Mouse (Mus musculus): ENCODE measurements at regions not wholly inside any gene's neighbourhood (a gene's known extent, or its start where the extent isn't known, plus 50 kb on each side); places are given as distances from the start of the nearest gene placed in this dataset.

- no peak overlapping the region for H3K27ac ChIP-seq (ENCODE audit: low read length)
- no peak overlapping the region for H3K4me3 ChIP-seq (ENCODE audit: low read length)
- 66% methylated on average over 2 of the region's 2 CpGs for WGBS
- no peaks in the 10 kb centered on the region for H3K27me3 ChIP-seq (ENCODE audit: control insufficient read depth, insufficient read depth, low read length)
- no peak overlapping the region for H3K4me2 ChIP-seq (ENCODE audit: low read depth, low read length)
- no peak for ATAC-seq (replicated peaks; ENCODE audit: extremely low read depth, insufficient read depth, low FRiP score)
- no peaks in the 10 kb centered on the region for H3K4me1 ChIP-seq (ENCODE audit: control insufficient read depth, insufficient read depth, low read length)
- no peaks in the 10 kb centered on the region for H3K9me3 ChIP-seq (replicated peaks; ENCODE audit: control insufficient read depth, low read length)
- no peaks in the 10 kb centered on the region for H3K36me3 ChIP-seq (ENCODE audit: control insufficient read depth, insufficient read depth)
- H3K9ac ChIP-seq (ENCODE audit: low read length), result no peak overlapping the region
Observed at GRCm38 (mm10) chr9:100097028-100097427, 221.1 kb upstream of the Sox14 start.

GRCm38 (mm10) chr9:100095559-100095959, 219.6 kb upstream of the Sox14 start:
- 19% methylated on average over 7 of the region's 7 CpGs for WGBS
- Histone ChIP-seq H3K4me1 (ENCODE audit: control insufficient read depth, insufficient read depth, low read length) (no peaks in the 10 kb centered on the region), H3K4me2 (ENCODE audit: low read depth, low read length) (no peak overlapping the region), H3K27ac (ENCODE audit: low read length) (no peak overlapping the region), H3K9ac (ENCODE audit: low read length) (no peak overlapping the region), H3K9me3 (replicated peaks; ENCODE audit: control insufficient read depth, low read length) (no peaks in the 10 kb centered on the region), H3K27me3 (ENCODE audit: control insufficient read depth, insufficient read depth, low read length) (no peaks in the 10 kb centered on the region), H3K4me3 (ENCODE audit: low read length) (no peak overlapping the region), H3K36me3 (ENCODE audit: control insufficient read depth, insufficient read depth) (no peaks in the 10 kb centered on the region)
- no peak for ATAC-seq (replicated peaks; ENCODE audit: extremely low read depth, insufficient read depth, low FRiP score)

GRCm38 (mm10) chr9:100094956-100095558, 219.1 kb upstream of the Sox14 start:
- 68% methylated on average over 6 of the region's 6 CpGs for WGBS

GRCm38 (mm10) chr9:100071141-100071540, 195.2 kb upstream of the Sox14 start:
- no peak overlapping the region for H3K27ac ChIP-seq (ENCODE audit: low read length)
- no peaks in the 10 kb centered on the region for H3K4me1 ChIP-seq (ENCODE audit: control insufficient read depth, insufficient read depth, low read length)
- H3K9me3 ChIP-seq (replicated peaks; ENCODE audit: control insufficient read depth, low read length), result no peaks in the 10 kb centered on the region
- 83% methylated on average over 5 of the region's 5 CpGs for WGBS
- no peak for ATAC-seq (replicated peaks; ENCODE audit: extremely low read depth, insufficient read depth, low FRiP score)
- no peak overlapping the region for H3K4me3 ChIP-seq (ENCODE audit: low read length)
- no peaks in the 10 kb centered on the region for H3K27me3 ChIP-seq (ENCODE audit: control insufficient read depth, insufficient read depth, low read length)
- no peaks in the 10 kb centered on the region for H3K36me3 ChIP-seq (ENCODE audit: control insufficient read depth, insufficient read depth)
- no peak overlapping the region for H3K9ac ChIP-seq (ENCODE audit: low read length)
- H3K4me2 ChIP-seq (ENCODE audit: low read depth, low read length), result no peak overlapping the region

More at GRCm38 (mm10) chr9:100094956-100095558, 219.1 kb upstream of the Sox14 start:
- Histone ChIP-seq H3K36me3 (ENCODE audit: control insufficient read depth, insufficient read depth) (no peaks in the 10 kb centered on the region), H3K9ac (ENCODE audit: low read length) (no peak overlapping the region), H3K4me1 (ENCODE audit: control insufficient read depth, insufficient read depth, low read length) (no peaks in the 10 kb centered on the region), H3K27ac (ENCODE audit: low read length) (no peak overlapping the region), H3K4me2 (ENCODE audit: low read depth, low read length) (no peak overlapping the region), H3K9me3 (replicated peaks; ENCODE audit: control insufficient read depth, low read length) (no peaks in the 10 kb centered on the region), H3K27me3 (ENCODE audit: control insufficient read depth, insufficient read depth, low read length) (no peaks in the 10 kb centered on the region), H3K4me3 (ENCODE audit: low read length) (no peak overlapping the region)
- ATAC-seq (replicated peaks; ENCODE audit: extremely low read depth, insufficient read depth, low FRiP score), result no peak

- no peak overlapping the region for H3K27ac ChIP-seq (ENCODE audit: low read length)
- H3K9me3 ChIP-seq (replicated peaks; ENCODE audit: control insufficient read depth, low read length), result no peaks in the 10 kb centered on the region
- no peak overlapping the region for H3K4me3 ChIP-seq (ENCODE audit: low read length)
- WGBS, result 56% methylated on average over 1 of the region's 1 CpGs
- no peak overlapping the region for H3K4me2 ChIP-seq (ENCODE audit: low read depth, low read length)
- H3K27me3 ChIP-seq (ENCODE audit: control insufficient read depth, insufficient read depth, low read length), result no peaks in the 10 kb centered on the region
- ATAC-seq (replicated peaks; ENCODE audit: extremely low read depth, insufficient read depth, low FRiP score), result no peak
- no peaks in the 10 kb centered on the region for H3K36me3 ChIP-seq (ENCODE audit: control insufficient read depth, insufficient read depth)
- H3K9ac ChIP-seq (ENCODE audit: low read length), result no peak overlapping the region
- no peaks in the 10 kb centered on the region for H3K4me1 ChIP-seq (ENCODE audit: control insufficient read depth, insufficient read depth, low read length)
Observed at GRCm38 (mm10) chr9:100058541-100058940, 182.6 kb upstream of the Sox14 start.

GRCm38 (mm10) chr9:100046213-100046807, 170.3 kb upstream of the Sox14 start:
- H3K9me3 ChIP-seq (replicated peaks; ENCODE audit: control insufficient read depth, low read length), result no peaks in the 10 kb centered on the region
- H3K27ac ChIP-seq (ENCODE audit: low read length), result no peak overlapping the region
- H3K4me3 ChIP-seq (ENCODE audit: low read length), result no peak overlapping the region
- no peak for ATAC-seq (replicated peaks; ENCODE audit: extremely low read depth, insufficient read depth, low FRiP score)
- H3K9ac ChIP-seq (ENCODE audit: low read length), result no peak overlapping the region
- H3K4me1 ChIP-seq (ENCODE audit: control insufficient read depth, insufficient read depth, low read length), result no peaks in the 10 kb centered on the region
- H3K27me3 ChIP-seq (ENCODE audit: control insufficient read depth, insufficient read depth, low read length), result no peaks in the 10 kb centered on the region
- H3K4me2 ChIP-seq (ENCODE audit: low read depth, low read length), result no peak overlapping the region
- H3K36me3 ChIP-seq (ENCODE audit: control insufficient read depth, insufficient read depth), result no peaks in the 10 kb centered on the region
- 56% methylated on average over 13 of the region's 13 CpGs for WGBS

- 65% methylated on average over 5 of the region's 5 CpGs for WGBS
- no peaks in the 10 kb centered on the region for H3K9me3 ChIP-seq (replicated peaks; ENCODE audit: control insufficient read depth, low read length)
- H3K27me3 ChIP-seq (ENCODE audit: control insufficient read depth, insufficient read depth, low read length), result no peaks in the 10 kb centered on the region
- no peaks in the 10 kb centered on the region for H3K4me1 ChIP-seq (ENCODE audit: control insufficient read depth, insufficient read depth, low read length)
- no peak overlapping the region for H3K27ac ChIP-seq (ENCODE audit: low read length)
- H3K4me2 ChIP-seq (ENCODE audit: low read depth, low read length), result no peak overlapping the region
- no peak for ATAC-seq (replicated peaks; ENCODE audit: extremely low read depth, insufficient read depth, low FRiP score)
- H3K9ac ChIP-seq (ENCODE audit: low read length), result no peak overlapping the region
- no peak overlapping the region for H3K4me3 ChIP-seq (ENCODE audit: low read length)
- H3K36me3 ChIP-seq (ENCODE audit: control insufficient read depth, insufficient read depth), result no peaks in the 10 kb centered on the region
Observed at GRCm38 (mm10) chr9:100045636-100046035, 169.7 kb upstream of the Sox14 start.

- 53% methylated on average over 6 of the region's 6 CpGs for WGBS
- H3K4me3 ChIP-seq (ENCODE audit: low read length), result no peak overlapping the region
- H3K27ac ChIP-seq (ENCODE audit: low read length), result no peak overlapping the region
- H3K36me3 ChIP-seq (ENCODE audit: control insufficient read depth, insufficient read depth), result no peaks in the 10 kb centered on the region
- no peaks in the 10 kb centered on the region for H3K9me3 ChIP-seq (replicated peaks; ENCODE audit: control insufficient read depth, low read length)
- H3K27me3 ChIP-seq (ENCODE audit: control insufficient read depth, insufficient read depth, low read length), result no peaks in the 10 kb centered on the region
- no peak overlapping the region for H3K9ac ChIP-seq (ENCODE audit: low read length)
- no peaks in the 10 kb centered on the region for H3K4me1 ChIP-seq (ENCODE audit: control insufficient read depth, insufficient read depth, low read length)
- H3K4me2 ChIP-seq (ENCODE audit: low read depth, low read length), result no peak overlapping the region
- no peak for ATAC-seq (replicated peaks; ENCODE audit: extremely low read depth, insufficient read depth, low FRiP score)
Observed at GRCm38 (mm10) chr9:100041776-100042175, 165.8 kb upstream of the Sox14 start.

GRCm38 (mm10) chr9:100023641-100024040, 147.7 kb upstream of the Sox14 start:
- Histone ChIP-seq H3K4me2 (ENCODE audit: low read depth, low read length) (no peak overlapping the region), H3K36me3 (ENCODE audit: control insufficient read depth, insufficient read depth) (no peaks in the 10 kb centered on the region), H3K4me1 (ENCODE audit: control insufficient read depth, insufficient read depth, low read length) (no peaks in the 10 kb centered on the region), H3K27me3 (ENCODE audit: control insufficient read depth, insufficient read depth, low read length) (no peaks in the 10 kb centered on the region), H3K27ac (ENCODE audit: low read length) (no peak overlapping the region), H3K9me3 (replicated peaks; ENCODE audit: control insufficient read depth, low read length) (no peaks in the 10 kb centered on the region), H3K4me3 (ENCODE audit: low read length) (no peak overlapping the region), H3K9ac (ENCODE audit: low read length) (no peak overlapping the region)
- 44% methylated on average over 5 of the region's 5 CpGs for WGBS
- ATAC-seq (replicated peaks; ENCODE audit: extremely low read depth, insufficient read depth, low FRiP score), result no peak
